Mouse (Mus musculus): ENCODE data around the gene Zdhhc12. TPM values are rescaled to one million over a fixed set of nuclear protein-coding genes. Genes with fewer than 3 reads are reported as not detected.

Gene Zdhhc12
- polyA plus RNA-seq, 1 experiment from 2014 or later: 24.0 TPM

GRCm38 (mm10) chr2:30047127-30047526 is 46.3 kb downstream of the Zdhhc12 start:
- Histone ChIP-seq H3K4me2 (0 out of 2 replicates have a peak overlapping the region, but pooled peaks have one; percentile 66), H3K36me3 (peaks cover 13% of the 10 kb centered on the region), H3K9me3 (no peaks in the 10 kb centered on the region; the same call in 1 of the 2 replicates), H3K9ac (no peak overlapping the region), H3K27ac (no peak overlapping the region), H3K4me1 (peaks cover 13% of the 10 kb centered on the region; the same call in 1 of the 2 replicates), H3K4me3 (no peak overlapping the region), H3K27me3 (no peaks in the 10 kb centered on the region)
- WGBS: 94% methylated on average over 6 of the region's 6 CpGs
- no peak for ATAC-seq (ENCODE audit: insufficient number of reproducible peaks, insufficient read depth, low FRiP score, low TSS enrichment, low read depth)

- peaks cover 15% of the 10 kb centered on the region; the same call in 1 of the 2 replicates for H3K4me1 ChIP-seq
- H3K9ac ChIP-seq: no peak overlapping the region
- H3K27me3 ChIP-seq: no peaks in the 10 kb centered on the region
- H3K4me2 ChIP-seq: no peak overlapping the region
- no peaks in the 10 kb centered on the region; the same call in 1 of the 2 replicates for H3K9me3 ChIP-seq
- H3K36me3 ChIP-seq: peaks cover 17% of the 10 kb centered on the region
- no peak overlapping the region for H3K27ac ChIP-seq
- 89% methylated on average over 5 of the region's 5 CpGs for WGBS
- no peak overlapping the region for H3K4me3 ChIP-seq
- ATAC-seq (ENCODE audit: insufficient number of reproducible peaks, insufficient read depth, low FRiP score, low TSS enrichment, low read depth): no peak
Observed at GRCm38 (mm10) chr2:30044550-30044949, 48.9 kb downstream of the Zdhhc12 start.

GRCm38 (mm10) chr2:30042445-30042844 is 51.0 kb downstream of the Zdhhc12 start:
- Histone ChIP-seq H3K4me2 (no peak overlapping the region), H3K4me3 (no peak overlapping the region), H3K9ac (no peak overlapping the region), H3K9me3 (no peaks in the 10 kb centered on the region; the same call in 1 of the 2 replicates), H3K27me3 (no peaks in the 10 kb centered on the region), H3K36me3 (peaks cover 33% of the 10 kb centered on the region), H3K27ac (no peak overlapping the region), H3K4me1 (peaks cover 10% of the 10 kb centered on the region; the same call in 1 of the 2 replicates)
- ATAC-seq (ENCODE audit: insufficient number of reproducible peaks, insufficient read depth, low FRiP score, low TSS enrichment, low read depth): no peak
- 11% methylated on average over 4 of the region's 4 CpGs for WGBS

Other genes with a start within 250 kb of the Zdhhc12 start
- 29.6 and 29.7 TPM in 2 replicates for gene Cercam, start 224.5 kb downstream of the Zdhhc12 start, polyA plus RNA-seq (2015; fragmentation: Nextera tagmentation; extraction: Ambion mirVana)
- gene Odf2, start 204.4 kb downstream of the Zdhhc12 start, polyA plus RNA-seq (2015; fragmentation: Nextera tagmentation; extraction: Ambion mirVana): 79.8 and 85.3 TPM in 2 replicates
- 70.1 and 76.8 TPM in 2 replicates for gene Gle1, start 158.2 kb downstream of the Zdhhc12 start, polyA plus RNA-seq (2015; fragmentation: Nextera tagmentation; extraction: Ambion mirVana)
- 74.3 and 78.3 TPM in 2 replicates for gene Sptan1, start 128.1 kb downstream of the Zdhhc12 start, polyA plus RNA-seq (2015; fragmentation: Nextera tagmentation; extraction: Ambion mirVana)
- gene Wdr34, start 44.8 kb downstream of the Zdhhc12 start, polyA plus RNA-seq (2015; fragmentation: Nextera tagmentation; extraction: Ambion mirVana): 46.5 and 46.9 TPM in 2 replicates
- gene Set, start 36.3 kb downstream of the Zdhhc12 start, polyA plus RNA-seq (2015; fragmentation: Nextera tagmentation; extraction: Ambion mirVana): 538 and 545 TPM in 2 replicates
- gene Pkn3, start 16.0 kb downstream of the Zdhhc12 start, polyA plus RNA-seq (2015; fragmentation: Nextera tagmentation; extraction: Ambion mirVana): 7.6 and 11.4 TPM in 2 replicates
- gene Zer1, start 30.9 kb upstream of the Zdhhc12 start, polyA plus RNA-seq (2015; fragmentation: Nextera tagmentation; extraction: Ambion mirVana): 12.7 and 13.5 TPM in 2 replicates
- 11.1 and 13.7 TPM in 2 replicates for gene Tbc1d13, start 40.1 kb upstream of the Zdhhc12 start, polyA plus RNA-seq (2015; fragmentation: Nextera tagmentation; extraction: Ambion mirVana)
- 12.4 and 15.2 TPM in 2 replicates for gene Endog, start 77.8 kb upstream of the Zdhhc12 start, polyA plus RNA-seq (2015; fragmentation: Nextera tagmentation; extraction: Ambion mirVana)
- gene Spout1, start 84.8 kb upstream of the Zdhhc12 start, polyA plus RNA-seq (2015; fragmentation: Nextera tagmentation; extraction: Ambion mirVana): 80.6 and 81.9 TPM in 2 replicates
- 9.4 and 10.0 TPM in 2 replicates for gene Kyat1, start 112.2 kb upstream of the Zdhhc12 start, polyA plus RNA-seq (2015; fragmentation: Nextera tagmentation; extraction: Ambion mirVana)
- gene Lrrc8a, start 144.1 kb upstream of the Zdhhc12 start, polyA plus RNA-seq (2015; fragmentation: Nextera tagmentation; extraction: Ambion mirVana): 43.6 and 45.9 TPM in 2 replicates
- 0.06 and 0.11 TPM in 2 replicates for gene Gm28035, start 146.9 kb upstream of the Zdhhc12 start, polyA plus RNA-seq (2015; fragmentation: Nextera tagmentation; extraction: Ambion mirVana)
- 3.7 and 4.7 TPM in 2 replicates for gene Phyhd1, start 172.6 kb upstream of the Zdhhc12 start, polyA plus RNA-seq (2015; fragmentation: Nextera tagmentation; extraction: Ambion mirVana)
- not detected in 2 replicates for gene Gm28038, start 187.4 kb upstream of the Zdhhc12 start, polyA plus RNA-seq (2015; fragmentation: Nextera tagmentation; extraction: Ambion mirVana)
- gene Dolk, start 192.7 kb upstream of the Zdhhc12 start, polyA plus RNA-seq (2015; fragmentation: Nextera tagmentation; extraction: Ambion mirVana): 29.0 and 30.5 TPM in 2 replicates
- gene Nup188, start 192.7 kb upstream of the Zdhhc12 start, polyA plus RNA-seq (2015; fragmentation: Nextera tagmentation; extraction: Ambion mirVana): 36.5 and 40.7 TPM in 2 replicates

All from embryonic facial prominence, embryonic 13.5 days (tissue).